Mouse (Mus musculus): Measurements from ENCODE around the gene Ddx54. TPM values are rescaled to one million over a fixed set of nuclear protein-coding genes. Genes with fewer than 3 reads are reported as not detected.

Ddx54 gene
- polyA plus RNA-seq, 1 experiment, result 3.4 TPM

- Histone ChIP-seq H3K36me3 (ENCODE audit: control insufficient read depth) (no peaks in the 10 kb centered on the region), H3K27me3 (ENCODE audit: control insufficient read depth) (peaks cover 56% of the 10 kb centered on the region), H3K4me1 (ENCODE audit: control insufficient read depth) (peaks cover 20% of the 10 kb centered on the region), H3K9me3 (ENCODE audit: control insufficient read depth, low read length) (no peaks in the 10 kb centered on the region), H3K4me3 (replicated peaks) (no peak overlapping the region)
- TF ChIP-seq GATA1 (IDR thresholded peaks at IDR 0.05; ENCODE audit: low read length), result no peak
- no peak for TF ChIP-seq TAL1 (IDR thresholded peaks at IDR 0.05; ENCODE audit: low read length)
These were observed 37.4 kb downstream of the Ddx54 start for GRCm38 (mm10) chr5:120649938-120650337.

GRCm38 (mm10) chr5:120651230-120651629, 38.7 kb downstream of the Ddx54 start:
- Histone ChIP-seq H3K27me3 (ENCODE audit: control insufficient read depth) (peaks cover 51% of the 10 kb centered on the region), H3K4me3 (replicated peaks) (no peak overlapping the region)
- TF ChIP-seq GATA1 (IDR thresholded peaks at IDR 0.05; ENCODE audit: low read length), result no peak
- TF ChIP-seq TAL1 (IDR thresholded peaks at IDR 0.05; ENCODE audit: low read length), result no peak

GRCm38 (mm10) chr5:120652915-120653701, 40.6 kb downstream of the Ddx54 start:
- H3K4me3 ChIP-seq (replicated peaks), result no peak overlapping the region
- H3K36me3 ChIP-seq (ENCODE audit: control insufficient read depth), result no peaks in the 10 kb centered on the region
- H3K4me1 ChIP-seq (ENCODE audit: control insufficient read depth), result peaks cover 20% of the 10 kb centered on the region
- H3K27me3 ChIP-seq (ENCODE audit: control insufficient read depth), result peaks cover 34% of the 10 kb centered on the region
- TF ChIP-seq TAL1 (IDR thresholded peaks at IDR 0.05; ENCODE audit: low read length) (no peak), GATA1 (IDR thresholded peaks at IDR 0.05; ENCODE audit: low read length) (no peak)
- no peaks in the 10 kb centered on the region for H3K9me3 ChIP-seq (ENCODE audit: control insufficient read depth, low read length)

More at GRCm38 (mm10) chr5:120651230-120651629, 38.7 kb downstream of the Ddx54 start:
- Histone ChIP-seq H3K9me3 (ENCODE audit: control insufficient read depth, low read length) (no peaks in the 10 kb centered on the region), H3K36me3 (ENCODE audit: control insufficient read depth) (no peaks in the 10 kb centered on the region), H3K4me1 (ENCODE audit: control insufficient read depth) (peaks cover 20% of the 10 kb centered on the region)

GRCm38 (mm10) chr5:120653873-120654272, 41.3 kb downstream of the Ddx54 start:
- Histone ChIP-seq H3K9me3 (ENCODE audit: control insufficient read depth, low read length) (no peaks in the 10 kb centered on the region), H3K4me3 (replicated peaks) (no peak overlapping the region), H3K4me1 (ENCODE audit: control insufficient read depth) (peaks cover 13% of the 10 kb centered on the region), H3K36me3 (ENCODE audit: control insufficient read depth) (no peaks in the 10 kb centered on the region), H3K27me3 (ENCODE audit: control insufficient read depth) (peaks cover 26% of the 10 kb centered on the region)
- TF ChIP-seq GATA1 (IDR thresholded peaks at IDR 0.05; ENCODE audit: low read length) (no peak), TAL1 (IDR thresholded peaks at IDR 0.05; ENCODE audit: low read length) (no peak)

GRCm38 (mm10) chr5:120656281-120656751, 43.8 kb downstream of the Ddx54 start:
- Histone ChIP-seq H3K4me3 (replicated peaks) (no peak overlapping the region), H3K4me1 (ENCODE audit: control insufficient read depth) (peaks cover 4% of the 10 kb centered on the region), H3K9me3 (ENCODE audit: control insufficient read depth, low read length) (no peaks in the 10 kb centered on the region), H3K27me3 (ENCODE audit: control insufficient read depth) (peaks cover 11% of the 10 kb centered on the region), H3K36me3 (ENCODE audit: control insufficient read depth) (no peaks in the 10 kb centered on the region)
- no peak for TF ChIP-seq TAL1 (IDR thresholded peaks at IDR 0.05; ENCODE audit: low read length)
- TF ChIP-seq GATA1 (IDR thresholded peaks at IDR 0.05; ENCODE audit: low read length), result no peak

GRCm38 (mm10) chr5:120660816-120661215, 48.3 kb downstream of the Ddx54 start:
- H3K4me3 ChIP-seq (replicated peaks), result no peak overlapping the region
- no peaks in the 10 kb centered on the region for H3K36me3 ChIP-seq (ENCODE audit: control insufficient read depth)
- peaks cover 8% of the 10 kb centered on the region for H3K27me3 ChIP-seq (ENCODE audit: control insufficient read depth)
- TF ChIP-seq GATA1 (IDR thresholded peaks at IDR 0.05; ENCODE audit: low read length) (no peak), TAL1 (IDR thresholded peaks at IDR 0.05; ENCODE audit: low read length) (no peak)
- no peaks in the 10 kb centered on the region for H3K9me3 ChIP-seq (ENCODE audit: control insufficient read depth, low read length)
- no peaks in the 10 kb centered on the region for H3K4me1 ChIP-seq (ENCODE audit: control insufficient read depth)

- H3K36me3 ChIP-seq (ENCODE audit: control insufficient read depth), result no peaks in the 10 kb centered on the region
- peaks cover 14% of the 10 kb centered on the region for H3K27me3 ChIP-seq (ENCODE audit: control insufficient read depth)
- no peaks in the 10 kb centered on the region for H3K9me3 ChIP-seq (ENCODE audit: control insufficient read depth, low read length)
- no peak for TF ChIP-seq TAL1 (IDR thresholded peaks at IDR 0.05; ENCODE audit: low read length)
- no peak for TF ChIP-seq GATA1 (IDR thresholded peaks at IDR 0.05; ENCODE audit: low read length)
- H3K4me3 ChIP-seq (replicated peaks), result no peak overlapping the region
- H3K4me1 ChIP-seq (ENCODE audit: control insufficient read depth), result no peaks in the 10 kb centered on the region
These were observed 52.3 kb downstream of the Ddx54 start for GRCm38 (mm10) chr5:120664888-120665287.

GRCm38 (mm10) chr5:120668761-120669160, 56.2 kb downstream of the Ddx54 start:
- no peaks in the 10 kb centered on the region for H3K9me3 ChIP-seq (ENCODE audit: control insufficient read depth, low read length)
- no peaks in the 10 kb centered on the region for H3K36me3 ChIP-seq (ENCODE audit: control insufficient read depth)
- H3K27me3 ChIP-seq (ENCODE audit: control insufficient read depth), result peaks cover 6% of the 10 kb centered on the region; the same call in 1 of the 2 replicates
- H3K4me3 ChIP-seq (replicated peaks), result no peak overlapping the region
- no peak for TF ChIP-seq GATA1 (IDR thresholded peaks at IDR 0.05; ENCODE audit: low read length)
- TF ChIP-seq TAL1 (IDR thresholded peaks at IDR 0.05; ENCODE audit: low read length), result no peak
- H3K4me1 ChIP-seq (ENCODE audit: control insufficient read depth), result no peaks in the 10 kb centered on the region

- H3K9me3 ChIP-seq (ENCODE audit: control insufficient read depth, low read length), result no peaks in the 10 kb centered on the region
- no peak for TF ChIP-seq GATA1 (IDR thresholded peaks at IDR 0.05; ENCODE audit: low read length)
- no peak for TF ChIP-seq TAL1 (IDR thresholded peaks at IDR 0.05; ENCODE audit: low read length)
- H3K4me3 ChIP-seq (replicated peaks), result no peak overlapping the region
- H3K4me1 ChIP-seq (ENCODE audit: control insufficient read depth), result no peaks in the 10 kb centered on the region
- H3K36me3 ChIP-seq (ENCODE audit: control insufficient read depth), result no peaks in the 10 kb centered on the region
- H3K27me3 ChIP-seq (ENCODE audit: control insufficient read depth), result peaks cover 6% of the 10 kb centered on the region; the same call in 1 of the 2 replicates
These were observed 57.6 kb downstream of the Ddx54 start for GRCm38 (mm10) chr5:120670132-120670531.

Data from erythroblast, embryonic 14.5 days (primary cell).